Mouse (Mus musculus): ENCODE data around the gene Hist1h3g.

DNA sequence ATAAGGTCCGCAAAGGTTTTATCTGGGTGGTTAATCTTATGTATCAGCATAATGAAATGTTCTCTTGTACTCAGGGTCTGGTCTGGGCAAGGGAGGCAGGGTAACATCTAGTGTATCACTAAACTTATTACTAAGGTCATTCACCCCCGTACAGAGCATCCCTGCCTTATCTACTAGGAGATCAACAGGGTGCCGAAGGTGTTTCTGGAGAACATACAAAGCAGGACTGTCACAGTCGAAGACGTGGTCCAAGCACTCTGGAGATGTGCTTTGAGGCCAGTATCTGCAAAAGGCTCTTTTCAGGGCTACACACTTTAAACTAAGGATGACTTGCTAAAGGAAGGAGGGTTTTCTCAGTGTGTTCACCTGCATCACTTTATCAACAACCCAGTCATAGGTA is 11.5 kb downstream of the Hist1h3g start:
- TF ChIP-seq CTCF (IDR thresholded peaks at IDR 0.05; ENCODE audit: control insufficient read depth, insufficient read depth, low read length) (no peak), POLR2A (IDR thresholded peaks at IDR 0.05; ENCODE audit: borderline replicate concordance, control insufficient read depth, low read depth, low read length) (no peak)

Measured in bone marrow, adult 2 months (tissue).